Mouse (Mus musculus): ENCODE results near the gene Ptgdr. TPM values are rescaled to one million over a fixed set of nuclear protein-coding genes. Genes with fewer than 3 reads are reported as not detected.
"Not testable (repeated sequence)": the region's sequence is repeated elsewhere in the genome, so short reads cannot be mapped to it uniquely, and the experiment has no call there.

Ptgdr gene
- polyA plus RNA-seq, 1 experiment, result not detected

DNA sequence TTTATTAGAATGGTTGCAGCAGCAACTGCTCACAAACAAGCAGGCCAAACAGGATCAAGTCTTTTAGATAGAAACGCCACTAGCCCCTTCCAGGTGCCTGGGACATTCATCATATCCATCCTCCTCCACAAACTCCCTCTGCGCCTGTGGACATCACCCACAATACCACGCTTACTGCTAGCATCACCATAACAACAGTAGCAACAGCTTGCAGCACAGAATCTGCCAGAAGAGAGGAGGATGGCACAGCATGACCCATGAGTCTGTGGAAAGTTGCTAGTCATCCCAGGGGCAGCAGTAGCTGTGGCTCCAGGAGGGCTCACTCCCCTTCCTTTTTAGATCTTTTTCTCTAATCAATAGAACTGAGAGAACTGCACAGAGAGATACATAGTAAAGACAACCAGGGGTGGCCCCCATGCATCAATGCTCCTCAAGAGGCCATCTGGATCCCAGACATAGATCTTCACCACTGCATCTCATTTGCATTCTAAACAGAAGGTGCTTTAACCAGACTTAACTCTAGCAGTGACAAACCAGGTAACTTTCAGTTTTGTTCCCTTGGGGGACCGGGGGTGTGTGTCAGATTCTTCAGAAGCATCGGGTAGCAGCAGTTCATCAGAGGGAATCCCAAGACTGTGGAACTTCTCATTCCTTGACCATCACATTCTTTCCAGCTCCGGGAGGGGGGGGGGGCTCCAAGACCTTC is 12.5 kb downstream of the Ptgdr start:
- Histone ChIP-seq H3K9ac (ENCODE audit: low read depth, poor library complexity, severe bottlenecking) (no peak overlapping the region), H3K27ac (ENCODE audit: insufficient read depth, low read length) (no peak overlapping the region)
- TF ChIP-seq CTCF (IDR thresholded peaks at IDR 0.05; ENCODE audit: low read depth, low read length), result no peak
- no peak for TF ChIP-seq POLR2A (IDR thresholded peaks at IDR 0.05; ENCODE audit: insufficient read depth, low read length)
- no peak for TF ChIP-seq EP300 (IDR thresholded peaks at IDR 0.05; ENCODE audit: insufficient read depth, low read depth, low read length)

DNA sequence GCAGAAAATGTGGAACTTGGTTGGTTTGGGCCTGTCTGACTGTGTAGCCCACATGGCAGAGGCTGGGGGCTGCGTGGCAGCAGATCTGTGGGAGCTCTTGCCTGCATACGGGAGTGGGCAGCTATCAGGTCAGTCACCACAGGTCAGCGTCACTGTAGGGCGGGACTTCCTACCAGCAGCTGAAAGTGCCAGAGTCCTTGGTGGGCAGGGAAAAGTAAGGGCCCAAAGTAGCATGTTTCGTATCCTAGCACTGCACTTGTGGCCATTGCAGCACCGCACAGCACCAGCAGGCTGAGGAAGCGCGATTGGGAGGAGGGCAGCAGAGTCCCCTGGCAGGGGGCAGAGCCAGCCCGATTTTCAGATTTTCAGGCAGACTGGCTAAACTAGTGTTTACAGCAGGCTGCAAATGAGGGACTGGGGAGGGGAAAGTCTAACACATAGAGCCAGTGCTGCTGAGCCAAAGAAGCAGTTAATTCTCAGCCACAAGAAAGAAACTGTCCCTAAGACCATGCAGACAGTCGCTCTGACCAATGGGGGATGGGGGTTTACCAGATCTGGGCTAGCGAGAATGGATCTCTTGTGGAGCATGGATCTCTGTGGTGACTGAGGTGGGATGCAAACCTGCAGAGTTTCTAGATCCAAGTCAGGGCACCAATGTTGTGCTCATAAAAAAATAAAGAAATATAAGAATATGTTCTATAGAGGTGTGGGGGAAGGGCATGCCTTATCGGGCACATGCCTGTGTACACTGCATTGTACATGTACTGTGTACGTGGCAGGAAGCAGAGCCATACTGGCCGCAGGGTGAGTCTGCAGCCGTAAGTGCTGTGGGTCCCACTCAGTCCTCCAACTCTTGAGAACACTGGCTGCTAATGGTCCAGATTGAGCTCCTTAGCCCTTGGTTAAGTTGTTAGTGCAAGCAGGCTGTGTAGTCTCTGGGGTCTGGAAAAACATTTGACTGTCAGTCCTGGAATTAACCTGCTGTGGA is 15.1 kb downstream of the Ptgdr start:
- Histone ChIP-seq H3K27me3 (ENCODE audit: control insufficient read depth, insufficient read depth, low read length, poor library complexity, severe bottlenecking) (no peaks in the 10 kb centered on the region), H3K9ac (ENCODE audit: low read depth, poor library complexity, severe bottlenecking) (no peak overlapping the region), H3K27ac (ENCODE audit: insufficient read depth, low read length) (no peak overlapping the region), H3K4me1 (ENCODE audit: control insufficient read depth, insufficient read depth, low read length) (no peaks in the 10 kb centered on the region), H3K9me3 (replicated peaks; ENCODE audit: control insufficient read depth, insufficient read depth, low read length, poor library complexity, severe bottlenecking) (no peaks in the 10 kb centered on the region), H3K4me3 (ENCODE audit: low read depth, low read length) (peak overlapping the region; percentile 26), H3K36me3 (ENCODE audit: control insufficient read depth, insufficient read depth, low read length, poor library complexity, severe bottlenecking) (no peaks in the 10 kb centered on the region)
- TF ChIP-seq EP300 (IDR thresholded peaks at IDR 0.05; ENCODE audit: insufficient read depth, low read depth, low read length) (no peak), POLR2A (IDR thresholded peaks at IDR 0.05; ENCODE audit: insufficient read depth, low read length) (no peak), CTCF (IDR thresholded peaks at IDR 0.05; ENCODE audit: low read depth, low read length) (no peak)

More for the DNA sequence above, 12.5 kb downstream of the Ptgdr start:
- no peak overlapping the region for H3K4me3 ChIP-seq (ENCODE audit: low read depth, low read length)
- H3K9me3 ChIP-seq (replicated peaks; ENCODE audit: control insufficient read depth, insufficient read depth, low read length, poor library complexity, severe bottlenecking), result no peaks in the 10 kb centered on the region
- H3K4me1 ChIP-seq (ENCODE audit: control insufficient read depth, insufficient read depth, low read length), result no peaks in the 10 kb centered on the region
- no peaks in the 10 kb centered on the region for H3K27me3 ChIP-seq (ENCODE audit: control insufficient read depth, insufficient read depth, low read length, poor library complexity, severe bottlenecking)
- no peaks in the 10 kb centered on the region for H3K36me3 ChIP-seq (ENCODE audit: control insufficient read depth, insufficient read depth, low read length, poor library complexity, severe bottlenecking)

DNA sequence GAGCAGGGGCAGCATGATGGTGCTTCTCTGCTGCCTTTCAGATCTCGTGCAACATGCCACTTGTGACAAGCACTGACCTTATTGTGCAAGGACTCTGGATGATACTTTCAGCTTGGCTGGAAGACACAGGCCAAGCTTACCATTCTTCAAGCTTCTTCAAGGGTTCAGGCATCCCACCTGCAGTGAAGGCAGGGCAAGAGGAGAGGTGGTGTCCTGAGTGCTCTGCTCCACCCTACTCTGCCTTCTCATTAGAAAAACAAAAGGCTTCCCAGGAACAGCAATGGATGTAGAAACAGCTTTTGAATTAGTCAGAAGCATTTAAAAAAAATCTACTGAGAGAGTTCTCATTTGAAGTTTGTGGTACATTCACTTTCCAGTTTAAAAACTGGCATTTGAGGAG is 20.5 kb downstream of the Ptgdr start:
- 0 out of 2 replicates have a peak overlapping the region, but pooled peaks have one; percentile 12 for H3K27ac ChIP-seq (ENCODE audit: insufficient read depth, low read length)
- TF ChIP-seq POLR2A (IDR thresholded peaks at IDR 0.05; ENCODE audit: insufficient read depth, low read length) (no peak), CTCF (IDR thresholded peaks at IDR 0.05; ENCODE audit: low read depth, low read length) (no peak), EP300 (IDR thresholded peaks at IDR 0.05; ENCODE audit: insufficient read depth, low read depth, low read length) (no peak; the same call in 1 of the 2 replicates)
- no peak overlapping the region for H3K4me3 ChIP-seq (ENCODE audit: low read depth, low read length)
- no peak overlapping the region for H3K9ac ChIP-seq (ENCODE audit: low read depth, poor library complexity, severe bottlenecking)
- H3K36me3 ChIP-seq (ENCODE audit: control insufficient read depth, insufficient read depth, low read length, poor library complexity, severe bottlenecking), result no peaks in the 10 kb centered on the region
- no peaks in the 10 kb centered on the region for H3K27me3 ChIP-seq (ENCODE audit: control insufficient read depth, insufficient read depth, low read length, poor library complexity, severe bottlenecking)
- H3K9me3 ChIP-seq (replicated peaks; ENCODE audit: control insufficient read depth, insufficient read depth, low read length, poor library complexity, severe bottlenecking), result no peaks in the 10 kb centered on the region; the same call in 1 of the 2 replicates
- no peaks in the 10 kb centered on the region for H3K4me1 ChIP-seq (ENCODE audit: control insufficient read depth, insufficient read depth, low read length)

DNA sequence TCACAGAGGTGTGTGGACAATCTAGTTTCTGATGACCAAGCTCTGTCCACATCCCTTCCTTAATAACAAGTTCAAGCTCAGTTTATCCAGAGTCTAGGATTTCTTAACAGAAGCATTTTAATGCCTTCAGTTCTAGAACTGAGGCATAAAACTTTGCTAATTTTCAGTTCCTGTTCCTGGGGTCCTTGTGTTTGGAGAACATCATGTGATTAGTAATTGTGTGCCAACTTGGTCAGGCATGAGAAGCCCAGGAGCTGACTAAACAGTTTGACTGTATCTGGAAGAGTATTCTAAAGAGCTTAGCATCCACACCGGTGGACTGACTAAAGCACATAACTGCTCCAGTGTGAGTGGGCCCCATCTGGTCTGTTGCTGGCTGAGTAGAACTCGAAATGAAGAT is 24.0 kb downstream of the Ptgdr start:
- H3K9ac ChIP-seq (ENCODE audit: low read depth, poor library complexity, severe bottlenecking), result no peak overlapping the region
- H3K27me3 ChIP-seq (ENCODE audit: control insufficient read depth, insufficient read depth, low read length, poor library complexity, severe bottlenecking), result no peaks in the 10 kb centered on the region
- no peaks in the 10 kb centered on the region; the same call in 1 of the 2 replicates for H3K9me3 ChIP-seq (replicated peaks; ENCODE audit: control insufficient read depth, insufficient read depth, low read length, poor library complexity, severe bottlenecking)
- H3K27ac ChIP-seq (ENCODE audit: insufficient read depth, low read length), result no peak overlapping the region
- H3K36me3 ChIP-seq (ENCODE audit: control insufficient read depth, insufficient read depth, low read length, poor library complexity, severe bottlenecking), result no peaks in the 10 kb centered on the region
- H3K4me3 ChIP-seq (ENCODE audit: low read depth, low read length), result no peak overlapping the region
- H3K4me1 ChIP-seq (ENCODE audit: control insufficient read depth, insufficient read depth, low read length), result no peaks in the 10 kb centered on the region
- TF ChIP-seq CTCF (IDR thresholded peaks at IDR 0.05; ENCODE audit: low read depth, low read length) (no peak), EP300 (IDR thresholded peaks at IDR 0.05; ENCODE audit: insufficient read depth, low read depth, low read length) (no peak), POLR2A (IDR thresholded peaks at IDR 0.05; ENCODE audit: insufficient read depth, low read length) (no peak)

DNA sequence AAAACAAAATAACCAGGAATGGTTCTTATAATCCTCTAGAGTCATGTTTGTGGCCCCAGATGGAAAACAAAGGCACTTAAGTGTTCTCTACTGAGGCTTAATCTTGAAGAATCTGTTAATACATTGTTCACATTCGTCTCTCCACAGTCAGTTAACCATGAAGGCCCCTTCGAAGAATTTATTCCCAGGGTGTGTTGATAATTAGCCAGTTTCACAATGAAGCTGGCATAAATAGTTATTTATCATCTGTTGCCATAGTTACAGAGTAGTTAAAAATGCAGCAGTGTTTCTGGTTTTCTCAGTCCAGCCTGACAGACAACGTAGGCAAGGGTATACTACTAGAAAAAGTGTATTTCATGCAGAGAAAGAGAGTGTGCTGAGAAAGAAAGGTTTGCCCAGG is 25.0 kb downstream of the Ptgdr start:
- H3K36me3 ChIP-seq (ENCODE audit: control insufficient read depth, insufficient read depth, low read length, poor library complexity, severe bottlenecking); H3K4me1 ChIP-seq (ENCODE audit: control insufficient read depth, insufficient read depth, low read length); H3K27ac ChIP-seq (ENCODE audit: insufficient read depth, low read length); H3K9ac ChIP-seq (ENCODE audit: low read depth, poor library complexity, severe bottlenecking); H3K27me3 ChIP-seq (ENCODE audit: control insufficient read depth, insufficient read depth, low read length, poor library complexity, severe bottlenecking); H3K4me3 ChIP-seq (ENCODE audit: low read depth, low read length); H3K9me3 ChIP-seq (replicated peaks; ENCODE audit: control insufficient read depth, insufficient read depth, low read length, poor library complexity, severe bottlenecking): not testable (repeated sequence)

DNA sequence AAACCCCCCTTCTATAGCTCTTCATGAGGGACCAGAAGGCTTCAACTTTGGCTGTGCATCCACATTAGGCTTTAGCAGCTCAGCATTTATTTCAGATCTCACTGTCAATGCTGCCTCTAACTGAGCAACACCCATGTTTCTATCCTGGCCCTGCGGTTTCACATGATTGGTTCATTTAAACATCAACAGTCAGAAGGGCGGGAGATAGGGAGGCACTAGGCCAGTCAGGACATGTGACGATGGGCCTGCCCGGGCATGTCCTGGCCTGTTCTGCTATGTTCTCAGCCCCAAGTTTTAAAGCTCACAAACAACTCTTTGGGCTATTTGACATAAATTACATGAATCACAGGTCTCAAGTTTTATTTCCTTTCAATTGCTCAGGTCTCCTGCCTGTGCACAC is 26.1 kb downstream of the Ptgdr start:
- H3K4me1 ChIP-seq (ENCODE audit: control insufficient read depth, insufficient read depth, low read length); H3K4me3 ChIP-seq (ENCODE audit: low read depth, low read length); H3K9ac ChIP-seq (ENCODE audit: low read depth, poor library complexity, severe bottlenecking); H3K27me3 ChIP-seq (ENCODE audit: control insufficient read depth, insufficient read depth, low read length, poor library complexity, severe bottlenecking); H3K9me3 ChIP-seq (replicated peaks; ENCODE audit: control insufficient read depth, insufficient read depth, low read length, poor library complexity, severe bottlenecking); H3K36me3 ChIP-seq (ENCODE audit: control insufficient read depth, insufficient read depth, low read length, poor library complexity, severe bottlenecking): not testable (repeated sequence)
- H3K27ac ChIP-seq (ENCODE audit: insufficient read depth, low read length), result peak overlapping the region; percentile 67

Data from ES-Bruce4 (cell line).